Mouse (Mus musculus): ENCODE results near the gene Zfp969. TPM values are rescaled to one million over a fixed set of nuclear protein-coding genes. Genes with fewer than 3 reads are reported as not detected.
"Not testable (repeated sequence)": the region's sequence is repeated elsewhere in the genome, so short reads cannot be mapped to it uniquely, and the experiment has no call there.

Zfp969 gene
- total RNA-seq (2015; ENCODE audit: low replicate concordance) (4.6 TPM in 1 of 2 replicates, not detected in the other), total RNA-seq (2017; ENCODE audit: low replicate concordance) (not detected in 2 replicates)

DNA sequence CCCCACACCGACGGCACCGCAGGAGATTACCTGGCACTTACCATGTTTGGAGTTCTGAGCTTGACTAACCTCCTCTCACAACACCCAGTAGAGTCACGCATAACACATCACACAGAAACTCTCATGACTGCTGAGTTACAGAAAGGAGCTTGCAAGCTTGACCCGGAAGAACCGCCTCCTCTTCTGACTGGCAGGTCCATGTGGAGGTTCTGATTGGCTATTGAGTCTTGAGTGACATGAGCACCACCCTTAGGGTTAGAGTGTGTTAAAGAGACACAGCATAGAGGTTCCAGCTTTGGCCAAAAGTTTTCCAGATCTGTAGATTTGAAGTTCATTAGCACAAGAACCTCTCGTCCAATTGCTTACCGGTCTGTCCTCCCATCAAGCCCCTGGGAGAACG is at the start of gene Zfp969:
Zfp969 (minus strand) TSS at position 101 of the 400 bp plus-strand sequence.
- ATAC-seq (replicated peaks; ENCODE audit: low FRiP score, poor library complexity, severe bottlenecking): not testable (repeated sequence)

DNA sequence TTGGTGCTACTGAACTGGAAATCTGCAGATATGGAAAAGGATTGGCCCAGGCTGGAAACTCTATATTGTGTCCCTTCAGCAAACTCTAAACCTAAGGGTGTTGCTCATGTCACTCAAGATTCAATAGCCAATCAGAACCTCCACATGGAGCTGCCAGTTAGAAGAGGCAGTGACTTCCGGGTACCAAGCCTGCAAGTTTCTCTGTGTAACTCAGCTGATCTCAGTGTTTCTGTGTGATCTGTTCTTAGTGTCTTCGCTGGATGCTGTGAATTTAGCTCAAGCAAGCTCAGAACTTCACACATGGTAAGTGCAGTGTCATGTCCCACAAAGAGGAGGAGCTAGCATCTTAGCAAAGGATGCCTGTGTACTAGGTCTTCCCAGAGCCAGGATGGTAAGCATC is 37.8 kb upstream of the Zfp969 start, which contains the start of gene Gm2007:
Gm2007 (plus strand) TSS at position 301 of the 400 bp plus-strand sequence.
- not testable (repeated sequence) for ATAC-seq (replicated peaks; ENCODE audit: low FRiP score, poor library complexity, severe bottlenecking)

DNA sequence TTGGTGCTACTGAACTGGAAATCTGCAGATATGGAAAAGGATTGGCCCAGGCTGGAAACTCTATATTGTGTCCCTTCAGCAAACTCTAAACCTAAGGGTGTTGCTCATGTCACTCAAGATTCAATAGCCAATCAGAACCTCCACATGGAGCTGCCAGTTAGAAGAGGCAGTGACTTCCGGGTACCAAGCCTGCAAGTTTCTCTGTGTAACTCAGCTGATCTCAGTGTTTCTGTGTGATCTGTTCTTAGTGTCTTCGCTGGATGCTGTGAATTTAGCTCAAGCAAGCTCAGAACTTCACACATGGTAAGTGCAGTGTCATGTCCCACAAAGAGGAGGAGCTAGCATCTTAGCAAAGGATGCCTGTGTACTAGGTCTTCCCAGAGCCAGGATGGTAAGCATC is 59.8 kb downstream of the Zfp969 start, which contains the start of gene Gm11007:
Gm11007 (plus strand) TSS at position 301 of the 400 bp plus-strand sequence.
- not testable (repeated sequence) for ATAC-seq (replicated peaks; ENCODE audit: low FRiP score, poor library complexity, severe bottlenecking)

Other genes with a start within 250 kb of the Zfp969 start
- 4.6 TPM in 1 of 2 replicates, not detected in the other for gene Zfp965, start 233.7 kb downstream of the Zfp969 start, total RNA-seq (2015; ENCODE audit: low replicate concordance)
- 0.38 and 7.4 TPM in 2 replicates for gene Zfp965, start 233.7 kb downstream of the Zfp969 start, total RNA-seq (2017; ENCODE audit: low replicate concordance)
- gene Gm11007, start 59.7 kb downstream of the Zfp969 start, total RNA-seq (2015; ENCODE audit: low replicate concordance): not detected in 2 replicates
- 0.76 TPM in 1 of 2 replicates, not detected in the other for gene Gm11007, start 59.7 kb downstream of the Zfp969 start, total RNA-seq (2017; ENCODE audit: low replicate concordance)
- gene Gm2007, start 37.9 kb upstream of the Zfp969 start, total RNA-seq (2015; ENCODE audit: low replicate concordance): not detected in 2 replicates
- 0.76 TPM in 1 of 2 replicates, not detected in the other for gene Gm2007, start 37.9 kb upstream of the Zfp969 start, total RNA-seq (2017; ENCODE audit: low replicate concordance)
- gene Gm14288, start 97.4 kb upstream of the Zfp969 start, total RNA-seq (2015; ENCODE audit: low replicate concordance): not detected in 2 replicates
- gene Gm14288, start 97.4 kb upstream of the Zfp969 start, total RNA-seq (2017; ENCODE audit: low replicate concordance): not detected in 2 replicates
- 1.7 and 7.9 TPM in 2 replicates for gene Gm6710, start 165.6 kb upstream of the Zfp969 start, total RNA-seq (2015; ENCODE audit: low replicate concordance)
- 5.0 TPM in 1 of 2 replicates, not detected in the other for gene Gm6710, start 165.6 kb upstream of the Zfp969 start, total RNA-seq (2017; ENCODE audit: low replicate concordance)
- gene Zfp966, start 227.5 kb upstream of the Zfp969 start, total RNA-seq (2015; ENCODE audit: low replicate concordance): 1.7 and 3.2 TPM in 2 replicates
- 2.0 and 3.2 TPM in 2 replicates for gene Zfp966, start 227.5 kb upstream of the Zfp969 start, total RNA-seq (2017; ENCODE audit: low replicate concordance)